Mouse (Mus musculus) gastrocnemius, postnatal 25 days (tissue): Measurements from ENCODE around the gene Rb1. TPM values are rescaled to one million over a fixed set of nuclear protein-coding genes. Genes with fewer than 3 reads are reported as not detected.

ENCODE experiments used
- DNase-seq: peaks from one replicate; pipeline ENCODE4 v3.0.0; 2022
- total RNA-seq, 2 experiments: library from RNA; stranded (reverse); gene quantifications; 1 replicate in 1 of 2; 2 replicates in 1 of 2; pipeline ENCODE4 v1.2.3; 2021

Gene Rb1
- total RNA-seq, 2 experiments from 2014 or later = 13.8 to 17.7 TPM

DNA sequence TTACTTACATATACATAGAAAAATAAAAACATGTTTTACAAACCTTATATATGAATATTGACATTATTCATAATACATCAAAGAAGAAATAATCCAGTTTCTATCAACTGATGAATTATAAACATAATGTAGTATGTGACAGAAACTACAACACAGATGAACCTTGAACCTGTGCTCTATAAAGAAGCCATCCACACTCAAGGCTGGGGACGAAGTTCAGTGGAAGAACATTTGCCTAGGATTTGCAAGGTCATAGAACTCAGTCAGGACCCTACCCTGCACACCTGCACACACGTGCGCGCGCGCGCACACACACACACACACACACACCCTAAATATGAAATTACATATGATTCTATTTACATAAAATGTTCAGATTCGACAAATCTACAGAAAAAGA is 115.4 kb downstream of the Rb1 start:
- no peak for DNase-seq

GRCm38 (mm10) chr14:73209262-73209661 is 116.4 kb downstream of the Rb1 start:
- no peak for DNase-seq

GRCm38 (mm10) chr14:73204016-73204415 is 121.6 kb downstream of the Rb1 start:
- DNase-seq = no peak

- no peak for DNase-seq
These were observed 124.2 kb downstream of the Rb1 start for GRCm38 (mm10) chr14:73201447-73201846.

- no peak for DNase-seq
These were observed 126.6 kb downstream of the Rb1 start for GRCm38 (mm10) chr14:73199058-73199457.

- DNase-seq = no peak
These were observed 138.7 kb downstream of the Rb1 start for GRCm38 (mm10) chr14:73186875-73187274.

DNA sequence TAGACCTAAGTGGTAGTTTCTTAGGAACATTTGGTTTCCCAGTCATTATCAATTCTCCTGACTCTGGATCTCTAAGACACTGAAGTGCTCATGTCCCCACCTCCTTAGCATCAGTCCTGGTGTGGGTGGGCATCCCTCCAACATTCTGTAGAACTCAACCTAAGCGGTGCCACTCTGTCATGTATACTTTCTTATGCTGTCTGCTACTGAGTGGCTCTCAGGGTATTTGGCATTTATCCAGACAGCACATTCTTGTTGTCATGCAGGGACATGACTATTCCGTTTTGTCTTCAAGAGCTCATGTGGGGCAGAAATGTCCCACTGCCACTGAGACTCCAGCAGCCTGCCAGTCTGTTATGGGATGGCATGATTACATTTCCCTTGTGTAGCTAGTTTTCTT is 144.5 kb downstream of the Rb1 start:
- DNase-seq = no peak

DNA sequence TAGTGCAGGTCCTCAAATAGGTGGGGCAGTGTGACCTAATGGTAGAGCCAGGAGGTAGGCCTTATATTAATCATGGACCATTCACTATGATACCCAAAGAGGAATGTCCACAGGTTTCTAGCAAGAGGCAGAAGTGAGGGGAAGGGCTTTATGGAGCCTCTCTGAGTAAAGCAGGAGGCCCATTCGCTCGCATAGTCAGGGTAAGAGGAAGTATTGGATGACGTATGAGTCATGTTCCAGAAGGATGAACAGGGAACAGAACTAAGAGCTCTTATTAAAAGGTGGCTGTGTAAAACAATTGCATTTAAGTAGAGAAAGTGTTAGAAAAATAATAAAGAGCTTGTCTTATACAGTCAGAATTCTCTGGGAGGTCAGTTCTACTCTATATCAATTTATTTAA is 145.0 kb downstream of the Rb1 start:
- DNase-seq = no peak

DNA sequence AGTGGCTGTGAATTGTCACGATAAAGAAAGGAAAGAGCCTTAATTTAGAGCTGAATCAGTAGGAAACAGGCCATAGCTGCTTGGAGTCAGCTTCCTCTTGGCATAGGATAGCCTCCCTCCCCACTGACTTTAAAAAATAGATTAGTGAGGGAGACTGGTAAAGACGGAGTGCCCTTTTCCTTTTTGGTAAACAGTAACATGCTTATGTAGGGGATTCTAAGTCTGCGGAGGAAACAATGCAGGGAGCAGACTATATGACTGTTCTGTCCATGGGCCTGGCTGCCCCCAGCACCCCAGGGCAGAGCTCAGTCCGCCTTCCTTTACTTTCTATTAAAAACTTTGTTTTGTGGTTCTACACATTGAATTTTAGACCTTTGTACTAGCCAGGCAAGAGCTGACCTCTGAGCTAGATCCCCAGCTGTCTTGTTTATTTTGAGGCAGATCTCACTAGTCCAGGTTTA is 146.4 kb downstream of the Rb1 start:
- DNase-seq = no peak

DNA sequence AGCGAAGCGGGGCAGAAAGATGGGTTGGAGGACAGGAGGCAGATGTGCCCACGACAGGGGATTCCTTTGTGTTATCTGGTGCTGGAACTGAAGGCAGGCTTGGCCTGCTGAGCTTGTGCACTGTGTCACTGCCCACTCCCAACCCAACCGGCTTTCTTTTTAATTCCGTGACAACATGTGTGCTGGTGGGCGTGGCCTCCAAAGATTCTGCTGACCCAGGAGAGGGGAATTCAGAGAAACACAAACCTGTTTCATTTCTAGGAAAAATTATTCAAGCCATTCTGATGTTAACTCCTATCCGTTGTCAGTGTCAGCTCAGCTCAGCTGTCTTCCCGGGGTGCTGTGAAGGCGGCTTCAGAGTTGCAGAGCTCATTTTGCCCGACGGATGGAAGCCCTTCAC is 147.7 kb downstream of the Rb1 start:
- DNase-seq = no peak

GRCm38 (mm10) chr14:73176266-73176665 is 149.4 kb downstream of the Rb1 start:
- no peak for DNase-seq

DNA sequence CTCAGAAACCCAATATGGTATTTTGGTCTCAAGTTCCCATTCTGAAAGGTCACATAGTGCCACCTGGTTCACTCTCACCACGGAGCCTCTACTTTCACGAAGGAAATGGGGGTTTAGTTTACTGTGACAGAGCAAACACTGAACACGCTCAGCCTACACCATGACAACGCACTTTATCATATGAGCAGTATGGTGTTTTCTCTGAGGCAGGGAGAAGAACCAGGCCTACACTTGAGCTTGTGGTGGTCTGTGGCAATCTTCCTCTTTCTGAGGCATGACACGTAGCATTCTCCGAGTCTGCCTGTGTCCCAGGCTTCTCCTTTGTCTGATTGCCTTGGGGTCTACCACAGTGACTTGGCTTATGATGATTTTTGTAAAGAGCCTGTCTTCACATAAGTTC is 149.8 kb downstream of the Rb1 start:
- no peak for DNase-seq

- DNase-seq = no peak
These were observed 150.6 kb downstream of the Rb1 start for GRCm38 (mm10) chr14:73175031-73175430.

- DNase-seq = no peak
These were observed 151.3 kb downstream of the Rb1 start for GRCm38 (mm10) chr14:73174091-73174995.

DNA sequence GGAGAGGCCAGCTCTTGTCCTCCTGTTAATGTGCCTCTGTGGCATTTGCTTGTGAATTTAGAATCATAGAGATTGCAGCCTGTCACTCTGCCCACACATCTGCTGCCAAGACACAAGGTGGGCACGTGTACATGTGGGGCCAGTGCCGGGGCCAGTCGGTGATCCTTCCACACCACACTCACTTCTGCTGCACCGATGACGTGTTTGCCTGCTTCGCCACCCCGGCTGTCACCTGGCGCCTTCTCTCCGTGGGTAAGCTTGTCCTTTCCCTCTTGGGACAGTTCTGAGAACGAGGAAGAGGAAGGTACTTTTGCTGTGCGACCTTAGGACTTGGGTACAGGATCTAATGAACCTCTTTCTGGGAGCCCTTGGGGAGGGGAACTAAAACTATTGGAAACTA is 152.0 kb downstream of the Rb1 start:
- no peak for DNase-seq

- DNase-seq = no peak
These were observed 153.2 kb downstream of the Rb1 start for GRCm38 (mm10) chr14:73172196-73173011.

DNA sequence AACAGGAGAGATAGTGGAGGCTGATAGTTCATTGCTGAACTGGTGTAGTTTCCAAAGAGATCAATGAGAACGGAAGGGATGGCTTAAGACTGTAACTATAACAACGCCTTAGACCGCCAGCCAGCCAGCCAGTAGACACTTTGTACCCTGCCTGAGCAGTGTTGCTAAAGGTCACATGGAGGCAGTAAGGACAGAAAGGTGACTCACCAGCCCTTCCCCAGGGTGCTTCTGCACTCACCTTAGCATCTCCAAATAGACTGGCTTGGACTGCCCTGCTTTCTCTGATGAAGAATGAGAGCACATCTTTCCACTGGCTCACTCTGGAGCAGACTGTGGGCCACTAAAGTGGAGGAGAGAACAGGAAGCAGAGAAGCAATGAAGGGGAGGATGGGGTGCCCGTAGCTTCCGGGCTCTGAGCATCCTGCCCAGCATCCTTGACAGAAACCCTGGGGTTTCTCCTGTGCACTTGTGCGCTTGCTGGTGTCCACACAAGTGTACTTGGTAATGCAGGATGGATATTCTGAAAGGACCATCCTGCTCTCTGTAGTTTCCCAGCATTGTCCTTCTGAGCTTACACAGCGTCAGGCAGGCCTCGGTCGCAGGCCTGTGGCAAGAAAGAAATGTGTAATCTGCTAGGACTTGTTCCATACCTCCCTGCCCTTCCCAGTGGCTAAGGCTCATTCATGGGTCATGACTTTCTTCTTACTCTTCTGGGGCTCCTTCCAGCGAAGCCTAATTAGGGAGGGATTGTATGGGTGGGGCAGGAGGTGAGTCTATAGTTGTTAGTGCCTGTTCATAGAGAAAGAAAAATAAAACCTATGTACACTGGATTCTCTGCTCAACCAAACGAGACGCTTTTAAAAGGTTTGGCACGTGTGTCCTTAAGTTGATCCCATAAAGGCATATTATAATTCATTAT is 155.4 kb downstream of the Rb1 start:
- DNase-seq = no peak

DNA sequence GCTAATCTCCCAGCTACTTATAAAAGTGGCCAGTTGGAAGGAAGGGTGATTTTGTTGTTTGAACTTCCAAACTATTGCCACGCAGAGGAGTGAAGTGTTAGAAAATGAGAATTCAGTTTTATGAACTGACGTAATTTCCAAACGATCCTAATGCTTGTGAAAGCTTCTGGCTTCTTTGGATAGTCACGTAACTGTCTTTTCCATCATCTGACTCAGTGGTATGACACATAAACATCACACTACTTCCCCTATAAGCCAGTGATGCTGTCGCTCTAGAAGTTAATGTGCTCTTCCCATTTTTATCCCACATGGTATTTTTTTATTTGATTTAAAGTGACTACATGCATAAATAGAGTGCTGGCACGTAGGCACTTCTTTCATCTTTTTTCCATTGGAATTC is 157.0 kb downstream of the Rb1 start:
- no peak for DNase-seq

DNA sequence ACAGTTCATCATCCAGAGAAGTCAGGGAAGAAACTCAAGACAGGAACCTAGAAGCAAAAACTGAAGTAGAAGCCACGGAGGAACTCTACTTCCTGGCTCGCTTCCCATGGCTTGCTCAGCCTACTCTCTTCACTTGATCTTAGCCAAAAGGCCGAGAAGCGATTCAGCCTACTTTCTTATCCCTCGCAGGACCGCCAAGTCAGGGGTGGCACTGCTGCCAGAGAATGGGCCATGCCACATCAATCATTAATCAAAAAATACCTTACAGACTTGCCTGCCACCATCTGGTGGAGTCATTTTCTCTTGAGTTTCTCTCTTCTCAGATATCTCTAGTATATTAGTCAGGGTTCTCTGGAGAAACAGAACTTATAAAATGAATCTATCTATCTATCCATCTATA is 160.5 kb downstream of the Rb1 start:
- DNase-seq = no peak

- DNase-seq = no peak
These were observed 162.1 kb downstream of the Rb1 start for GRCm38 (mm10) chr14:73163363-73163998.

DNA sequence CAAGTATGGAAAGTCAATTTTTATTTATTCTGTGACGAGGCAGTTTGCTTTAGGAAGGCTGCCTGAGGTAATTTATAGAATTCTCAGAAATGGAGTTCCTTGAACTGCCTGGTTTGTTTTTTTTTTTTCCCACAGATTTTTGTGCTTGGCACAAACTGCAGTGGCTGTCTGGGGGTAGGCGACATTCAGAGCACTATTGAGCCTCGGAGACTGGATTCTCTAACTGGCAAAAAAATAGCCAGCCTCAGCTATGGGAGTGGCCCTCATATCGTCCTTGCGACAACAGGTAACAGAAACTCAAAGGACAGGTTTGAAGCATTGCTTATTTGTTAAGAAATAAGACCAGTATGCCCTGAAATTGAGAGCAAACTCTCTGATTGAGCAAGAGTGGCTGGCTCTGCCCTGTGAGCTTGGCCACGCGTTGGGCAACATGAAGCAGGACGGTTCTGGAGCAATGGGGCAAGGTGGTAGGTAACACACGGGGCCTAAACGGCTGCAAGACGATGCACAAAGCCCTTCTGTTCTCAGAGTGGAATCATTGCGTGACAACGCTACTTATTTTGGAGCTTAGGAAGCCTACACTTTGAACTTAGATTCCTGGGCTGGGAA is 163.3 kb downstream of the Rb1 start:
- no peak for DNase-seq
